Mouse (Mus musculus) left cerebral cortex, postnatal 25 days (tissue): ENCODE results near the gene Atp6v0e2. TPM values are rescaled to one million over a fixed set of nuclear protein-coding genes. Genes with fewer than 3 reads are reported as not detected.
A peak's percentile ranks its signal among the peaks of the same experiment; 100 is the strongest.

Source experiments
- DNase-seq, 2 experiments: peaks; one replicate each; pipeline ENCODE4 v3.0.0; 2022; ENCODE audit warnings: low spot score in 2 of 2, mixed read lengths in 1 of 2
- intact Hi-C: fragments of 180-260 bp; cut with DNase I; formaldehyde crosslinking; loops from one replicate; pipeline ENCODE4 v1.15.1; 2025
- total RNA-seq, 2 experiments: library from RNA; stranded (reverse); gene quantifications; 2 replicates each; pipeline ENCODE4 v1.2.3; 2021

Atp6v0e2 gene
- total RNA-seq, 2 experiments from 2014 or later, result 458 to 480 TPM

- DNase-seq, result no peak
- intact Hi-C loops, result loop anchor here (5.0 kb wide), 1 partner anchor 359 kb away; no protein-coding TSS in a partner anchor
Measured at GRCm38 (mm10) chr6:48536091-48536490, 1.3 kb upstream of the Atp6v0e2 start.

GRCm38 (mm10) chr6:48538841-48539737 lies 1.7 kb downstream of the Atp6v0e2 start:
- peak; percentile 77 to 85 for DNase-seq
- intact Hi-C loops, result loop anchor here (5.0 kb wide), 1 partner anchor 362 kb away; no protein-coding TSS in a partner anchor

GRCm38 (mm10) chr6:48539860-48540259 lies 2.4 kb downstream of the Atp6v0e2 start:
- intact Hi-C loops, result loop anchor here (2.0 to 10.0 kb wide), 3 partner anchors 95 to 363 kb away; partner anchors contain the start of genes Gimap3 and Zfp467
- DNase-seq, result no peak

- intact Hi-C loops, result loop anchor here (2.0 to 10.0 kb wide), 2 partner anchors 96 to 234 kb away; partner anchors contain the start of genes Gimap3 and Zfp467
- DNase-seq, result no peak
Measured at GRCm38 (mm10) chr6:48540721-48541120, 3.3 kb downstream of the Atp6v0e2 start.

- no peak for DNase-seq
- intact Hi-C loops, result loop anchor here (2.0 to 10.0 kb wide), 2 partner anchors 97 to 233 kb away; partner anchors contain the start of genes Gimap3 and Zfp467
Measured at GRCm38 (mm10) chr6:48541560-48542450, 4.4 kb downstream of the Atp6v0e2 start.

- intact Hi-C loops, result loop anchor here (10.0 kb wide), 1 partner anchor 232 kb away; the partner anchor contains the start of gene Gimap3
Measured at GRCm38 (mm10) chr6:48542631-48543030, 5.2 kb downstream of the Atp6v0e2 start.

GRCm38 (mm10) chr6:48545251-48545650 lies 7.8 kb downstream of the Atp6v0e2 start:
- intact Hi-C loops, result loop anchor here (5.0 to 10.0 kb wide), 2 partner anchors 97 to 230 kb away; partner anchors contain the start of gene Gimap3
- no peak for DNase-seq

More at GRCm38 (mm10) chr6:48542631-48543030, 5.2 kb downstream of the Atp6v0e2 start:
- DNase-seq, result no peak

GRCm38 (mm10) chr6:48546271-48546670 lies 8.9 kb downstream of the Atp6v0e2 start:
- intact Hi-C loops, result loop anchor here (5.0 to 10.0 kb wide), 2 partner anchors 96 to 229 kb away; partner anchors contain the start of gene Gimap3
- DNase-seq, result no peak

- no peak for DNase-seq
- intact Hi-C loops, result loop anchor here (5.0 to 10.0 kb wide), 2 partner anchors 95 to 228 kb away; partner anchors contain the start of gene Gimap3
Measured at GRCm38 (mm10) chr6:48546858-48547257, 9.4 kb downstream of the Atp6v0e2 start.

GRCm38 (mm10) chr6:48548314-48548713 lies 10.9 kb downstream of the Atp6v0e2 start:
- intact Hi-C loops, result loop anchor here (5.0 to 10.0 kb wide), 2 partner anchors 94 to 226 kb away; partner anchors contain the start of gene Gimap3
- DNase-seq, result no peak

GRCm38 (mm10) chr6:48552918-48553317 lies 15.5 kb downstream of the Atp6v0e2 start:
- no peak for DNase-seq
- intact Hi-C loops, result no loop called here

GRCm38 (mm10) chr6:48553819-48554218 lies 16.4 kb downstream of the Atp6v0e2 start:
- intact Hi-C loops, result loop anchor here (2.0 kb wide), 1 partner anchor 39 kb away; the partner anchor contains the start of genes Gm44965 and Repin1

GRCm38 (mm10) chr6:48554280-48555103 lies 17.1 kb downstream of the Atp6v0e2 start, which contains the start of gene Lrrc61:
Gene Lrrc61 (plus strand): TSS chr6:48554796.
- DNase-seq, result peak; percentile 96 to 98
- intact Hi-C loops, result loop anchor here (2.0 to 5.0 kb wide), 2 partner anchors 38 to 73 kb away; partner anchors contain the start of genes AI854703, Gm44965 and Repin1

More at GRCm38 (mm10) chr6:48553819-48554218, 16.4 kb downstream of the Atp6v0e2 start:
- DNase-seq, result peak in 1 of 2 experiments; percentile 19

GRCm38 (mm10) chr6:48555104-48555890 lies 17.9 kb downstream of the Atp6v0e2 start:
- intact Hi-C loops, result loop anchor here (2.0 to 5.0 kb wide), 2 partner anchors 38 to 72 kb away; partner anchors contain the start of genes AI854703, Gm44965 and Repin1
- DNase-seq, result peak; percentile 62 to 91

GRCm38 (mm10) chr6:48555956-48556355 lies 18.5 kb downstream of the Atp6v0e2 start:
- DNase-seq, result no peak
- intact Hi-C loops, result loop anchor here (2.0 to 5.0 kb wide), 2 partner anchors 37 to 71 kb away; partner anchors contain the start of genes AI854703, Gm44965 and Repin1

GRCm38 (mm10) chr6:48565693-48566310 lies 28.4 kb downstream of the Atp6v0e2 start:
- intact Hi-C loops, result no loop called here
- DNase-seq, result no peak

- peak in 1 of 2 experiments; percentile 9 for DNase-seq
- intact Hi-C loops, result no loop called here
Measured at GRCm38 (mm10) chr6:48566312-48566711, 28.9 kb downstream of the Atp6v0e2 start.
